In the genomic region with DNA sequence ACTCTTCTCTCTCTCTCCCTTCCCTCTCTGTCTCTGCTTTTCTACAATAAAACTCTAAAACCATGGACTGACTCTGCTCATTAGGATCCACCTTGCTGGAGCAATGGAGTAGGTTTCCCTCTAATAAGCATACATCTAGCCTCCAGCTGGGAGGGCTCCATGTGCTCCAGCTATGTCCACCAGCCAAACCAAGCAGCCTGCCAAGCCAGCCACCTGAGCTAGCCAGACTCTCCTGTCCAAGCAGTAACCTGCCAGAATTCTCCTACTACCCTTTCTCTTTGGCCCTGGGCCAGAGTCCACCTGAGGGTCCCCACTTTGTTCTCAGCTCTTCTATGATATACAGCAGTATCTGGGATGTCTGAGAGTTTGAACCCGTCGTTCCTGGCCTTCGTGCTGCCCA, we compare ENCODE assay signal across 8 mouse cellular contexts.
"Had no signal": no experiment of that assay in that cellular context is flagged by ENCODE, and none has a peak within 500 bp of the region (broad histone marks: within the 10 kb centered on the region; RNA-seq: fewer than 3 reads in every experiment).

No protein-coding gene starts in this region.

- DNase-seq: kidney, postnatal 14 days; layer of hippocampus, postnatal 36 days; lung, adult 2 months; lung, postnatal 36 days; midbrain, embryonic 14.5 days; right cerebral cortex, adult 18-20 months; right cerebral cortex, postnatal 25 days; thymus, postnatal 4 days had no signal
